Mouse (Mus musculus) forelimb bud, embryonic 11.5 days (tissue): ENCODE data around the gene Zfp748.

Experiments used
- DNase-seq: peaks from one replicate; pipeline ENCODE4 v3.0.0-alpha.2; 2012; ENCODE audit warnings: low read depth, low spot score

The Zfp748 gene

DNA sequence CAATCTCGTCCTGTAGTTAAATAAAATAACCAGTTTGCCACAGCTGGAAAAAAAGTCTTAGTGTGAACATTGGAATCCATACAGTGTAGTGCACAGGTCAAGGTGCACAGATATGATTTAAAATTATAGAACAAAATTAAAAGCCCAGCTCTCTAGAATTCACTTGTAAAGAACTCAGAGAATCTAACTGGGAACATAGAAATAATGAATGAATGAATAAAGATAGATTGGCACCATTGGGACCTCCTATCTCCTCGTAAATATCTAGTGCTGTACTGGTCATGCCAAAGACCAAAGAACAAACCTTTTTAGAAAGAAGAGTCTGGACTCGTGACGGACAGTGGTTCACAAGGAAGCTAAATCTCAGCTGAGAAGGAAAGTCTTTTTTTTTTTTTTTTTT is at the start of gene Zfp748:
Gene Zfp748 (minus strand): TSS at position 101 of the 400 bp plus-strand sequence.
- no peak for DNase-seq

- no peak for DNase-seq
Observed at GRCm38 (mm10) chr13:67572591-67573189, 19.1 kb upstream of the Zfp748 start.

- peak; percentile 89 for DNase-seq
Observed at GRCm38 (mm10) chr13:67552505-67553346, 904 bp downstream of the Zfp748 start.

- DNase-seq, result no peak
Observed at GRCm38 (mm10) chr13:67545941-67546340, 7.7 kb downstream of the Zfp748 start.

DNA sequence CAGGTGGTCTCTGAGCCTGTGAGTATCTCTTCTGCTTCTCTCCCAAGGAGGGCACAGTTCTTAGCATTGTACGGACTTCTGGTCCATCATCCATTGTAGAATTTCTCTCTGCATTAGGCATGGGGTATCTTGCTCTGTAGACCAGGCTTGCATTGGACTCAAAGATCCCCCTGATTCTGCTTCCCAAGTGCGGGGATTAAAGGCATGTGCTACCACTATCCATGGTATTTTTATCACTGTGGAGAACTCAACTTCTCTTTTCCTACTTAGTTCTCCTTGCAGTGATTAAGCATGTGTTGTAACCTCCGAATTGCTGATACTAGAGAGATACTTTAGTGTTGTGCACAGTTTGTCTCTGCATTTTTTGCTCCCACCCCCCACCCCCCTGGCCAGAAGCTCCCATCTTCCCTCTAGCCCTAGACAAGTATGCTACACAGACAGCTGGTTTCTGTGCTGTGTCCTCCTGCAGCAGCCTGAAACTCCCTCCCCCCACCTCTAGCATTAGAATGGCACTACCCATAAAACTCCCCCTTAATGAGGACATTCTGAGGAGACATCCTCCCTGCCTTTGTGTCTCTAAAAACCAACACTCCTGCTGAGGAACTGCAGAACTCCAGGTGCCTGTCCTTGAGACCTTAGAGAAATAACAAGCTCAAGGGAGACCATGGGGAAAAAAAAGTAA is 26.4 kb downstream of the Zfp748 start:
- no peak for DNase-seq

DNA sequence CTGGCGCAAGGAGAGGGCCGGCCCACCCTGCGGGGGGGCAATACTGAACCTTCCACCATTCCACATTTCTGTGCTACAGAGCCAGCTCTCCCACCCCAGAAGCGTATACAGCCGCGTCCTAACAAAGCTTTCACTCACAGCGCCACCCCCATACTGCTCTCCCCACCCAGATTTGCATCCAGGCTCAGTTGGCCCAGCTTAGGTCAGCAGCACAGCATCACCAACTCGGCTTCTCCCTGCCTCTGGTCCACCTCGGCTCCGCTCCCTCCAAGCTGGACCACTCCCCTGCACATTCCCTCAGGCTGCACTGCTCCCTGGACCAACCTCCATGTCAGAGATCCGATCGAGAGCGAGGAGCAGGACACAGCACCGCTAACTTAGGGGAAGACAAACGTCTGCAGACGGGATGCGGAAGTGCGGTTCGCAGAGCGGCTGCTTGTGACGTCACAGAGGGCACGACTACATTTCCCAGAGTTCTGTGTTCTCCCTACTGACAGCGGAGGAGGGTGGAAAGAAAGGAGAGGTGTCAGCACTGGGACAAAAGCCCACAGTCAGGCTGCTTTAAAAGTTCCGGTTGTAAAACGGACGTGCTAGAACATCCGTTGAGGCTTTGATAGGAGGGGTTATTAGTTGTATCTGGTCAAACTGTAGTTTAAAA is 27.7 kb downstream of the Zfp748 start, which contains the start of the genes Gm26965 and Zfp87:
Gene Gm26965 (minus strand): TSS at position 399 of the 658 bp plus-strand sequence.
Gene Zfp87 (minus strand): TSS at position 425 of the 658 bp plus-strand sequence.
- DNase-seq, result peak; percentile 92

DNA sequence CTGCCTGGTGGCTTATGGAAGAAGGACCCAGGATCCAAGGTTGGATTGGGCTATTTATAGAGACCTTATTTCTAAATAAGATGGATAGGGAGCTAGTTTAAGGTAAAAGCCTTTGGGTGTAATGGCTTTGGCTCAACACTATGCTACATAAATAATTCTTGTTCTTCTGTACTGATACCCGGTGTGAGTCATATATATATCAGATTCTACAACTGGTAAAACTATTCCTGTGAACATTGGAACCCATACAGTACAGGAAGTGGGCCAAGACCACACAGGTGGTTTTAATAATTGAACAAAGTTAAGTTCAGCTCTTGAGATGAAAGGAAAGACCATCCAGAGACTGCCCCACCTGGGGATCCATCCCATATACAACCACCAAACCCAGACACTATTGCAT is 52.7 kb downstream of the Zfp748 start:
- DNase-seq, result no peak

DNA sequence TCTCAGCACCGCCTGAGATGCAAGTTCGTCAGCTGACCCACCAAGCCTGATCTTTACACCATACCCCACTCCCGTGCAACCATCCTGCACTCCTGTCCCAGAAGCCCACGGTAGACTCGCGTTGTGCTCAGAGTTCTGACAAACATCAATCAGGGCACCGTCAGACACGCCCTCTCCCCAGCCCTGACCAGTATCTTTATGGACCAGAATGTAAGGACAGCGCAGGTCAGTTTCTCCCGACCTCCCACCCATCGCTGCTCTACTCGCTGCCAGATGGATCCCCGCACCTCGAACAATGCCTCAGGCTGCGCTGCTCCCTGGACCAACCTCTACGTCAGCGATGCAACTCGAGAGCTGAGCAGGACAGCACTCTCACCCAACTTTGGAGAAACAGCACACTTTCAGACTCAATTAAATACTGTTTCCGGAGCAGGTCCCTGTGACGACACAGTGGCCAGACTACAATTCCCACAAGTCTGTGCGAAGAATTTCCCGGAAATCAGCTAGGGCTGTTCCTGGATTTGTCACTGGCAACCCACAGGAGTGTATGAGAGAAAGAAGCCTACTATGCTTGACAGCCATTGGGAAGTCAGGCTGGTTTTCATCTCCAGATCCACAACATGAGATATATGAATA is 53.4 kb downstream of the Zfp748 start, which contains the start of gene Zfp58:
Gene Zfp58 (minus strand): TSS at position 472 of the 636 bp plus-strand sequence.
- DNase-seq, result peak; percentile 85

DNA sequence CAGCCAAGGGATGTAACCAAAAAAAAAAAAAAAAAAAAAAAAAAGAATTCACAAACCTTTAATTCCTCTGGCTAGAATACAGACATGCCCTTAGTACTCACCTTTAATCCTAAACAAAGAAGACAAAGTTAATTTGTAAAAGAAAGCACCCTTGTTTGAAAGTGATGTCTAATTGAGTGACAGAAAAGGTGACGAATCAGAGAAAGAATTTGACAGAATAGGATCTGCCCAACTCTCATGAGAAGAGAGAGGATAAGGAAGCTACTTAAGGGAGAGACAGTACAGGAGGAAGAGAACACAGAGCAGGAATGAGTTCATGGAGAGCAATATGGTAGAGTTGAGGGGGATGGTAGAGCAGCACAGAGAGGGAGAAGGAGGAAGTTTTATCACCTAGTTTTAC is 58.0 kb downstream of the Zfp748 start:
- no peak for DNase-seq
